Mouse (Mus musculus): ENCODE results near the gene Bola1. TPM values are rescaled to one million over a fixed set of nuclear protein-coding genes. Genes with fewer than 3 reads are reported as not detected.
"Not testable (repeated sequence)": the region's sequence is repeated elsewhere in the genome, so short reads cannot be mapped to it uniquely, and the experiment has no call there.

Bola1 gene
- total RNA-seq, 2 experiments from 2014 or later = 20.8 to 24.6 TPM

GRCm38 (mm10) chr3:96230404-96230803, 10.9 kb upstream of the Bola1 start:
- no peak for DNase-seq
- intact Hi-C loops (cut with DNase I) = no loop called here

DNA sequence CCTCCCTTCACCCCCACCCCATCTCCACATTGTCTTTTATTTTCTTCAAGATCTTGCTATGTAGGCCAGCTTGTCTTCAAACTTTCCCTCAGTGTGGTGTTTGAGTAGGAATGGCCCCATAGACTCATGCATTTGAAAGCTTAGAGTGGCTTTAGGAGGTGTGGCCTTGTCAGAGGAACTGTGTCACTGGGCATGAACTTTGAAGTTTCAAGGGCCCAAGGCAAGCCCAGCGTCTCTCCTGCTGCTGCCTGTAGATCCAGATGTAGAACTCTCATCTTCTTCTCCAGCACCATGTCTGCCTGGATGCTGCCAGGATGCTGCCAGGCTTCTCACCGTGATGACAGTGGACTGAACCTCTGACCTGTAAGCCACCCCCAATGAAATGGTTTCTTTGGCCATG, 9.3 kb upstream of the Bola1 start:
- intact Hi-C loops (cut with DNase I) = loop anchor here (5.0 kb wide), 1 partner anchor 157 kb away; no protein-coding TSS in a partner anchor

DNA sequence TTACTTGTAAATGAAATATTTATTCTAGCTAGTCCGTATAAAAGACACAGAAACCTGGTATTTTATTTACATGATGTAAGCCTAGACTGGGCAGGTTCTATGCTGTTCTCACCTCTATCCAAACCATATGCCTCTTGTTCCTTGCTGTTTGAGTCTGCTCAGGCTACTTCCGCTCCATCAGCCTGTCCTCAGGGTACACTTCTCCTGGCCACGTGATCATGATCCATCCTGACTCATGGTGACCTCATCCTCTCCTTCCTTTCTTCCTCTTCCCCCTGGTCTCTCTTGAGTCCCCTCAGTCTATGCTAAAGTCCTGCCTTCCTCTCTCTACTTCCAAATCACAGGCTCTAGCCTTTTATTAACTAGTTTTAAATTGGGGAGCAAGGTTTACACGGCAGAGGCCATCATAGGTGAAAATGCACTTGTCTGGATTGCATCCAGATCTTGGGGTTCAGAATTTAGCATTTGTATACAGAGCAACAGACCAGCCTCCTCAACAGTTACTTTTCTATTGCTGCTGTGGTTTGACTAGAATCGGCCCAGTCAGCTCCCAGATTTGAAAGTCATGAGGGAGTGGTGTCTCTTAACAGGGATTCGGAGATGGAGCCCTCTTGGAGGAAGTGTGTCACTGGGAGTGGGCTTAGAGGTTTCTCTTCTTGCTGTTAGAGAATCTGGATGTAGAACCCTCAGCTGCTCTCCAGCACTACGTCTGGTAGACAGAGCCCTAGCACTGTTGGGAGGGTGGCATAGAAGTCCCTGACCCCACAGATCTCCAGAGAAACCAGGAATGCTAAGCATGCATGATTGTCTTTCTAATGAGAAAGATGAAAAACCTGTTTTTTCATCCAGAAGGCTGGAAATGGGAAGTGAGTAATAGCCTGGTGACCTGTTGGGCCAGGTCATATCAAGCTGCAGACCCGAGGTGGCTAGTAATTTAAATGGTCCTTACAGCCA, 7.5 kb upstream of the Bola1 start:
- intact Hi-C loops (cut with DNase I) = loop anchor here (5.0 kb wide), 1 partner anchor 155 kb away; no protein-coding TSS in a partner anchor
- DNase-seq = no peak

More for the DNA sequence above, 9.3 kb upstream of the Bola1 start:
- DNase-seq = no peak

DNA sequence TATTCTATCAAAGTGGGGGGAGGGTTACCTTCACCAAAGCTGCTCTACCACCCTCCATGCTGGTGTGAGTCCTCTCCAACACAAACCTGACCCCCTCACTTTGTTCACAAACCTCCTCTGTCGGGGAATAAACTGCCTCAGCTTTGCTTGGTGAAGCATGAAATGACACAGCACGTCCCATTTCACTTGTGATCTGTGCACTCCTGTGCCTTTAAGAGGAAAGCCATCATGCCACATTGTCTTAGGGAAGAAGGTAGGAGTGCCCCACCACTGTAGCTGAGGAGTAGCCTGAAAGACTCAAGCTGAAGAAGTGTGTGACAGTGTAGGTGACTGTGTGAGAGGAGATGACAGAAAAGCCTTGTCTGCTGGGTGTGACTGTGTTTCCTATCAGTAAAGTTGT, 5.9 kb upstream of the Bola1 start:
- intact Hi-C loops (cut with DNase I) = loop anchor here (5.0 kb wide), 1 partner anchor 153 kb away; no protein-coding TSS in a partner anchor

GRCm38 (mm10) chr3:96222774-96223173, 3.3 kb upstream of the Bola1 start:
- DNase-seq = no peak
- intact Hi-C loops (cut with DNase I) = no loop called here

More for the DNA sequence above, 5.9 kb upstream of the Bola1 start:
- DNase-seq = no peak

GRCm38 (mm10) chr3:96221640-96222038, 2.1 kb upstream of the Bola1 start:
- intact Hi-C loops (cut with DNase I) = no loop called here
- no peak for DNase-seq

DNA sequence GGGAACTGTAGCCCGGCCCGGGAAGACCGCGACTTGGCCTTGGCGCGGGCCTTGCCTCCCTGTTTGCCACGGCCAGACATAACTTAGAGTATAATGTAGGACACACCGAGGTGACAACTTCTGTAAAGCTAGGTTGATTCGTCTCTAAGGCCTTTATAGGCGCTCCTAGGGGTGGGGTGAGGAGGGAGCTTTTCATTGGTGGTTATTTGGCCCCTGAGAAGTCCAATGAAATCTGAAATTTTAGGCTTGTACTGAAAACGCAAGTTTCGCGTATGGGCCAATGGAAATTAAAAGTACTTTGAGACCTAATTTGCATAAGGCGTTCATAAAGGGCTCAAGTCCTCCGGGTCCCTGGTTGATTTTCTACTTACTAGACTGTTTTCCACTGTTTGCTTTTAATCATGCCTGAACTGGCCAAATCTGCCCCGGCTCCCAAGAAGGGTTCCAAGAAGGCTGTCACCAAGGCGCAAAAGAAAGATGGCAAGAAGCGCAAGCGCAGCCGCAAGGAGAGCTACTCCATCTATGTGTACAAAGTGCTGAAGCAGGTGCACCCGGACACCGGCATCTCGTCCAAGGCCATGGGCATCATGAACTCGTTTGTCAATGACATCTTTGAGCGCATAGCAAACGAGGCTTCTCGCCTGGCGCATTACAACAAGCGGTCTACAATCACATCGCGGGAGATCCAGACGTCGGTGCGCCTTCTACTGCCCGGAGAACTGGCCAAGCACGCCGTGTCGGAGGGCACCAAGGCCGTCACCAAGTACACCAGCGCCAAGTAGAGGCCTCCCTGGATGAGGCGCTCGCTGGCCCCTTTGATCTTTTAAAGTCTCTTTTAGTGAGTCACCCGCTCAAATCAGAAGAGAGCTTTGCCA, 1.5 kb upstream of the Bola1 start, which contains the start of the genes Hist2h2ac and Hist2h2be:
Gene Hist2h2ac, minus strand, starts transcription at position 116 of the 875 bp plus-strand sequence.
Gene Hist2h2be, plus strand, starts transcription at position 355 of the 875 bp plus-strand sequence.
- intact Hi-C loops (cut with DNase I) = no loop called here
- DNase-seq = peak; percentile 58 to 75

GRCm38 (mm10) chr3:96220131-96220764, 739 bp upstream of the Bola1 start:
- intact Hi-C loops (cut with DNase I) = not testable (repeated sequence)
- DNase-seq = peak in 1 of 2 experiments; percentile 74

GRCm38 (mm10) chr3:96219191-96219641, 293 bp downstream of the Bola1 start:
- intact Hi-C loops (cut with DNase I) = no loop called here
- DNase-seq = no peak

- no peak for DNase-seq
- intact Hi-C loops (cut with DNase I) = no loop called here
Observed at GRCm38 (mm10) chr3:96209242-96209641, 10.3 kb downstream of the Bola1 start.

GRCm38 (mm10) chr3:96207819-96208218, 11.7 kb downstream of the Bola1 start:
- intact Hi-C loops (cut with DNase I) = no loop called here

GRCm38 (mm10) chr3:96199731-96200130, 19.8 kb downstream of the Bola1 start:
- no peak for DNase-seq
- intact Hi-C loops (cut with DNase I) = no loop called here

More at GRCm38 (mm10) chr3:96207819-96208218, 11.7 kb downstream of the Bola1 start:
- no peak for DNase-seq

GRCm38 (mm10) chr3:96198601-96199251, 20.8 kb downstream of the Bola1 start:
- DNase-seq; intact Hi-C loops (cut with DNase I): not testable (repeated sequence)

DNA sequence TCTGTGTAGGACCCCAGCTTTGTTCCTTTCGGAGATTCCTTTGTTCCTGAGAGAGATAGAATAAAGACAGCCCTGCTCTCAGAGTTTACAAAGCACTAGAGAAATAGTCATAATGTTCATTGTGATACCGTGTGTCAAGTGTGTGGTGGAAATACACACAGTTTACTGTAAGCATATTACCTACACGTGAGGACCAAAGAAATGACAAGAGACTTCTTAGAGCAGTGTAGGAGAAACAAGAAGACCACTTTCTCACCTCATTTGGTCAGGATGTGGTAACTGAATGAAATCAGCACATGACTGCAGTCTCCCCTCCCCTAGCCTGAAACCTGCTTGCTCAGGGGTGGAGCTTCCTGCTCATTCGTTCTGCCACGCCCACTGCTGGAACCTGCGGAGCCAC, 21.3 kb downstream of the Bola1 start:
- no peak for DNase-seq
- intact Hi-C loops (cut with DNase I) = no loop called here

DNA sequence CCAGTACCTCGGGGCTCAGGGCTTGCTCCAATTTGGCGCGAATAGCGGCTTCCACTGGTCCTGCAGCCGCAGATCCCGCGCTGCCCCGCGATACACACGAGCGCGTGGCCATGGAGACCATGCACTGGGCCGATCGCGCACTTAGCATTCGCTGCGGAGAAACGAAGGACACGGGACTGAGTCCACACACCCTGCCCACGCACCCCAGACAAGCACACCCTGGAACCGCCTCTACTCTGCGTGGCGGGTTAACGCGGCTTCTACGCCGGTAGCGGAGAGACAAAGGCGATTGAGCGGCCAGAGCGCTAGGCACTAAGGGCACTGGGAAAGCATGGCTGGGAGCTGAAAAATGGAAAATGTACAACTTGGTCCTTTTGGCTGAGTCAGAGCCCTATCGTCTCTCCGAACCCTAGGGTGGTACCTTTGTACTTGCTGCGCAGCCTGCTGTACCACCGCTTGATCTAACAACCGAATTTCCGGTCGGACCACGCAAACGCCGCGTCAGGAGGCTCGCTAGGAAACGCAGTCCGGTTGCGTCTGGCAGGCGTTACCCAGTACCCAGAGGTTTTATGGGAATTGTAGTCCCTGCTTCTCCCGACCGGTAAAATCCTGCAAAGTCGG, 22.3 kb downstream of the Bola1 start:
- peak; percentile 76 for DNase-seq
- intact Hi-C loops (cut with DNase I) = no loop called here

GRCm38 (mm10) chr3:96196437-96197128, 22.9 kb downstream of the Bola1 start:
- no peak for DNase-seq
- intact Hi-C loops (cut with DNase I) = no loop called here

DNA sequence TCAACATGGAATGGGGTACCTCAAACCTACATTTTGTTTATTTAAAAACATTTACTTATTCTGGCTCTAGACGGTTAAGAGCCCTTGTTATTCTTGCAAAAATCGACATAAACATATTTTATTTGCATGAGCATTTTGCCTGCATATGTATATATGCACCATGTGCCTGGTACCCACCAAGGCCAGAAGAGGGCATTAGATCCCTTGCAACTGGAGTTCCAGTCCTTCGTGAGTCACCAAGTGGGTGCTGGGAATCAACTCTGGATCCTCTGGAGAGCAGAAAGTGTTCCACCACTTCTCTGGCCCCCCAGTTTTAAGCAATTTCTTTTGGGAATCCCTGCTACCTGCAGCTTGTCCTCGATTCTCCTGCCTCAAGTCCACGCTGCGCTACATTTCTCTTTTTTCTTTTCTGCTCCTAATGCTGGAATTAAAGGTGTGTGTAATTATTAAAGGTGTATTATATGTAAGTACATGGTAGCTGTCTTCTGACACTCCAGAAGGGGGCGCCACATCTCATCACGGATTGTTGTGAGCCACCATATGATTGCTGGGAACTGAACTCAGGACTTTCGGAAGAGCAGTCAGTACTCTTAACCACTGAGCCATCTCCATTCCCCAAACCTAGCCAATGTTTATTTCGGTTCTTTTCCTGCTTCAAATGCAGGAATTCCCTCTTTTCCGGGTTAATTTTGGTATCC, 23.7 kb downstream of the Bola1 start:
- intact Hi-C loops (cut with DNase I) = no loop called here
- no peak for DNase-seq

- intact Hi-C loops (cut with DNase I) = no loop called here
- no peak for DNase-seq
Observed at GRCm38 (mm10) chr3:96194966-96195365, 24.5 kb downstream of the Bola1 start.

Data from gastrocnemius, postnatal 36 days (tissue).